Mouse (Mus musculus) left cerebral cortex, postnatal 25 days (tissue): ENCODE results near the gene Oas1h. TPM values are rescaled to one million over a fixed set of nuclear protein-coding genes. Genes with fewer than 3 reads are reported as not detected.
"Not testable (repeated sequence)": the region's sequence is repeated elsewhere in the genome, so short reads cannot be mapped to it uniquely, and the experiment has no call there.

Source experiments
- DNase-seq, 2 experiments: peaks; one replicate each; pipeline ENCODE4 v3.0.0; 2022; ENCODE audit warnings: low spot score in 2 of 2, mixed read lengths in 1 of 2
- intact Hi-C: fragments of 180-260 bp; cut with DNase I; formaldehyde crosslinking; loops from one replicate; pipeline ENCODE4 v1.15.1; 2025
- total RNA-seq, 2 experiments: library from RNA; stranded (reverse); gene quantifications; 2 replicates each; pipeline ENCODE4 v1.2.3; 2021

Gene Oas1h
- total RNA-seq, 2 experiments from 2014 or later: not detected

GRCm38 (mm10) chr5:120877407-120877806, 16.2 kb downstream of the Oas1h start:
- DNase-seq, intact Hi-C loops: not testable (repeated sequence)

DNA sequence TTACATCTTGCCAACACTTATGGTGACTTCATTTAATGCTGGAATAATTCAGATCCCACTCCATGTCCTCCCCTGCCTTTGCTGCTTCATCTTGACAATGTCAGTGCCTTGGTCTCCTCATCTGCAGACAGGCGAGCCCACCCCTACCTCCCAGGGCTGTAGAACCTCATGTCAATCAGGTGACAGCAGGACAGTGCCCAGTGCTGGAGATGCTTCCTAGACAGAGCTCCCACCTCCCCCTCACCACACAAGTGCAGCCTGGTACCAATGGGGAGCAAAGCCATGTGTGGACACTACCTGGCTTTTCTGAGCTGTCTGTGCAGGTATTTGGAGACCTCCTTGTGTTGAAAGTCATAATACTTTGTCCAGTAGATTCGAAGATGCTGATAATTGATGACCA, 17.6 kb downstream of the Oas1h start:
- intact Hi-C loops: loop anchor here (2.0 kb wide), 1 partner anchor 20 kb away; no protein-coding TSS in a partner anchor
- not testable (repeated sequence) for DNase-seq

DNA sequence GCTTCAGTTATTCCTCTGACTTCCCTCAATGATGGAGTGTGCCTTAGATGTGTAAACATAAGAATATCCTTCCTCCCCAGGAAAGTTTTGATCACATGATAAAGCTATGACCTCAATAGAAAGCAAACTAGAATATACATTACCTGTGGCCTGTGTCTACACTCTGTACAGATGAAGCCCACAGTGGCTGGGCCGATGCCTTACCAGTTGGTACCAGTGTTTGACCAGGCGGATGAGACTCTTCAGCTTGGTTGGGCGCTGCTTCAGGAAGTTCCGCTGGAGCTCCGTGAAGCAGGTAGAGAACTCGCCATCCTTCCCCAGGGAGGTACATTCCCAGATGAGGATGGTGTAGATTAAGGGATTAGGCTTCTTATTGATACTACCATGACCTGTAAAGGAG, 20.5 kb downstream of the Oas1h start:
- intact Hi-C loops, DNase-seq: not testable (repeated sequence)

DNA sequence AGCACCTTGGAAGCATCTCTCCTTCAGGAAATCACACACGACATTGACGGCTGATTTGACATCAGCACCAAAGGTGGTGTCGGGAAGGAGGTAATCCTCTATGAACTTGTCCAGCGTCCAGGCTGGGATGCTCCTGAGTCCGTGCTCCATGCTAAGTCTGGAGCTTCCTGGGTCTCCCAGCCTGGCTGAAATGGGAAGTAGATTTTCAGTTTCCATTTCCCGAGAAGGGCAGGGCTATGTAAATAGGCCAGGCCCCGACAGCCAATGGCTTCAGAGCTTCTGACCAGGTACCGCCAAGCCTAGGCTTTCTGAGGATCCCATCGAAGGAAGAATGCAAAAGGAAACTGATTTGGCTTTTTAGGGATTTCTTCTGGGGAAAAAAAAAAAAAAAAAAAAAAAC, 26.2 kb downstream of the Oas1h start, which contains the start of gene Oas1g:
Gene Oas1g, minus strand, starts transcription at position 201 of the 400 bp plus-strand sequence.
- DNase-seq: not testable (repeated sequence)
- intact Hi-C loops: loop anchor here (2.0 kb wide), 1 partner anchor 15 kb away; no protein-coding TSS in a partner anchor

- DNase-seq: no peak
- intact Hi-C loops: loop anchor here (2.0 kb wide), 2 partner anchors 15 to 25 kb away; no protein-coding TSS in a partner anchor
Observed at GRCm38 (mm10) chr5:120887831-120888230, 26.6 kb downstream of the Oas1h start.

DNA sequence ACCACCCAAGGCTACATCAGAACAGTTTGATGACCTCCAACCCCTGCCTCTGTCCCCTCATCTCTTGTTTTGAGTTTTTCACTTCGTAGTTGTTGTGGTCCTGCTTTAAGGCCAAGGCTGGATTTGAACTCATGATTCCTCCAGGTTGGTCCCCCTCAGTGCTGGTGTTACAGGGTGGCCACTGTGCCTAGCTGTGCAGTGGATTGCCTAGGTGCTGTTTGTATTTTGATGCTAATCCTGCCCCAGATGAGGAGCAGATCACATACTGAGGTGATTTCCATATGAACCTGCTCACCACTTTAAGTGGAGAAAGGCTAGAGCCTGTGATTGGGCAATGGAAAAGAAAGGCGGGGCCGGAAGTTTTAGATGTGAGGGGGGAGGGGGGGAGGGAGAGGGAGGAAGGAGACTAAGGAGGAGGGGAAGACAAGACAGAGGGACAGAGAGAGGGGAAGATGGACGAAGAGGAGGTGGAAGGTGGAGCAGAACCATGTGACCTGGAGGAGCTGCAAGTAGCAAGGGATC, 27.1 kb downstream of the Oas1h start:
- intact Hi-C loops: loop anchor here (2.0 kb wide), 1 partner anchor 24 kb away; no protein-coding TSS in a partner anchor
- DNase-seq: not testable (repeated sequence)

- intact Hi-C loops: no loop called here
- DNase-seq: no peak
Observed at GRCm38 (mm10) chr5:120890026-120890425, 28.8 kb downstream of the Oas1h start.

- intact Hi-C loops: no loop called here
- DNase-seq: no peak
Observed at GRCm38 (mm10) chr5:120890991-120891390, 29.8 kb downstream of the Oas1h start.

GRCm38 (mm10) chr5:120891566-120892242, 30.5 kb downstream of the Oas1h start:
- not testable (repeated sequence) for DNase-seq
- intact Hi-C loops: loop anchor here (1.0 kb wide), 1 partner anchor 106 kb away; no protein-coding TSS in a partner anchor

DNA sequence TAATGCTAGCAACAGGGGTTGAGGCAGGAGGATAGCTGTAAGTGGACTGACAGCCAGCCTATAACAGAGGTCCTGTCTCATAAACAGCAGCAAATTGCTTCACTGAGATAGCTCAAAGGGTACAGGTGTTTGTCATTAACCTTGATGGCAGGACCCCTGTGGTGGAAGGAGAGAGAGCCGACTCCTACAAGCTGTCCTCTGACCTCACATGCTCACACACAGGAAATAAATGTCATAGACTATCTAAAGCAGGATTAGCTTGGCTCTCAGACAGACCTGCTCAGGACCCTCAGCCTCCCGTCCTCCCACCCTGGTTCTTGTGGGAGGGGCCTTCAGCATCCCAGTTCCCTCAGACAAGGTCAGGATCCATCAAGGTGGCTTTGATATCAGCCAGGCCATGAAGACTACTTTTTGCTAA, 31.0 kb downstream of the Oas1h start:
- intact Hi-C loops: loop anchor here (1.0 kb wide), 1 partner anchor 107 kb away; no protein-coding TSS in a partner anchor

GRCm38 (mm10) chr5:120893866-120894265, 32.6 kb downstream of the Oas1h start:
- intact Hi-C loops, DNase-seq: not testable (repeated sequence)

More for the DNA sequence above, 31.0 kb downstream of the Oas1h start:
- DNase-seq: no peak

- intact Hi-C loops, DNase-seq: not testable (repeated sequence)
Observed at GRCm38 (mm10) chr5:120894692-120895091, 33.5 kb downstream of the Oas1h start.

DNA sequence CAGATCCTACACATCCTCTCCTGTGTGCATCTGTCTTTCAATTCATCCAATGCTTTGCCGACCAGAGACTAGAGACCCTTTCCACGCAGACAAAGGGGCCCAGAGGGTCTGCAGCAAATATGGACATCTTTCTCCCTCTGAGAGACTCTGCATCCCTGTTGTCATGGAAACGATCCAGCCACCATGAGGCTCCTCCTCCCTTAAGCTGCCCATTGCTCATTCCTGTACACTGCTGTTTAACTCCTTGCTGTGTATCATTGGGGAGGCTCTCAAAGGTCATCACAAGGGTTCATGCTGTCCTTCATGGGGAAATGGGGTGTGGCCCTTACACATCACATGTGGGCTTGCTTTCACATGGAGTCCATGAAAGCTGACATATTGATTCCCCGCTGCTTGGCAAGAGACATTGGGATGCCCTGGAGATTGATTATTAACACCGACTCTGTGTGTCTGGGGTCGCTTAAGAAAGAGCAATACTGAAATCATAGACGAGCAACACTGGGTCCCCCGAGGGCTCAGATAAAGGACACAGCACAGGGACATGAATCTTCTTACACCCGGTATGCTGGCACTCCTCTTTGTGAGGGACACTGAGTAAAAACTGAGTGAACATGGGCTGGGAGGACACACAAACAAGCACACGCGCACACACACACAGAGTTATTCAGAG, 34.1 kb downstream of the Oas1h start:
- DNase-seq: no peak
- intact Hi-C loops: no loop called here

DNA sequence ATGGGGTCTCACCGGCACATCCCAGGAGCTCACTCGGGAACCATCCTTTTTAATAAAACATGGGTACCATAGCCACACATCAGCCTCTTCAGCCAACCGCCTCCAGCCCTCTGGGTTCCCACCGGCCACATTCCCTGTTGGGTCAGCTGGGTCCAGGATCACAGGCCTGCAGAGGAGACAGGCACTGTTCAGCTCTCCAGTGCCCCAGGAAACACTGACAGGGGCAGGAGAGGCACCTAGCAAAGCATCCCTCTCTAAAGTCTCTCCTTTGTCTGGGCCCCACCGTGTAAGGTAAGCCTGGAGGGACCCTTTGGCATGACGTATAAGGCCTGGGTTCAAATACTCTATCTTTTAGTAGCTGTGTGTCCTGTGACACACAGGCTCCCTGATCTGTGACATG, 37.1 kb downstream of the Oas1h start:
- DNase-seq: no peak
- intact Hi-C loops: loop anchor here (2.0 kb wide), 1 partner anchor 20 kb away; no protein-coding TSS in a partner anchor

- DNase-seq: no peak
- intact Hi-C loops: loop anchor here (2.0 kb wide), 1 partner anchor 20 kb away; no protein-coding TSS in a partner anchor
Observed at GRCm38 (mm10) chr5:120898726-120899125, 37.5 kb downstream of the Oas1h start.

DNA sequence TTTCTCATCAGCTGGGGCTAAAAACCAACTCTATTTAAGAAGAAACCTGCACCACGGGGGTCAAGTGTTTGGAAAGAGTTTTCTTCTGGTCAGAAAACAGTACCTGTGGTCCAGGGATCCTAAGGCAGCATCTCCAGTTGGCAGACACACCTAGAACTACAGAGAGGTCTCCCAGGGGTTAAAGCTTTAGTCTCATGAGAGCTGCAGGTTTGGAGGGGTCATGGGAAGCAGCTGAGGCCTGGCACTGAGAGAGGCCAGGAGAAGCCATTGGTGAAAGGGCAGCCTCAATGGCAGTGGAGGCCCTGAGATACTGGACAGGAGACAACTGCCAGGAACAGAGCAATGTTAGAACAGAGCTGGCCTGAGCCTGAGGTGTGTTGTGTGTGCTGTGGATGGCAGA, 39.4 kb downstream of the Oas1h start:
- intact Hi-C loops: no loop called here
- no peak for DNase-seq

- intact Hi-C loops: loop anchor here (2.0 kb wide), 1 partner anchor 15 kb away; the partner anchor contains the start of gene Oas1g
- no peak for DNase-seq
Observed at GRCm38 (mm10) chr5:120902056-120902455, 40.8 kb downstream of the Oas1h start.

GRCm38 (mm10) chr5:120906791-120907733, 45.8 kb downstream of the Oas1h start, which contains the start of gene Oas1a:
Oas1a (minus strand) TSS chr5:120907521.
- intact Hi-C loops: not testable (repeated sequence)

More at GRCm38 (mm10) chr5:120906791-120907733, 45.8 kb downstream of the Oas1h start, which contains the start of gene Oas1a:
- not testable (repeated sequence) for DNase-seq
